13 mouse cellular contexts compared by ENCODE assay signal in the genomic region with DNA sequence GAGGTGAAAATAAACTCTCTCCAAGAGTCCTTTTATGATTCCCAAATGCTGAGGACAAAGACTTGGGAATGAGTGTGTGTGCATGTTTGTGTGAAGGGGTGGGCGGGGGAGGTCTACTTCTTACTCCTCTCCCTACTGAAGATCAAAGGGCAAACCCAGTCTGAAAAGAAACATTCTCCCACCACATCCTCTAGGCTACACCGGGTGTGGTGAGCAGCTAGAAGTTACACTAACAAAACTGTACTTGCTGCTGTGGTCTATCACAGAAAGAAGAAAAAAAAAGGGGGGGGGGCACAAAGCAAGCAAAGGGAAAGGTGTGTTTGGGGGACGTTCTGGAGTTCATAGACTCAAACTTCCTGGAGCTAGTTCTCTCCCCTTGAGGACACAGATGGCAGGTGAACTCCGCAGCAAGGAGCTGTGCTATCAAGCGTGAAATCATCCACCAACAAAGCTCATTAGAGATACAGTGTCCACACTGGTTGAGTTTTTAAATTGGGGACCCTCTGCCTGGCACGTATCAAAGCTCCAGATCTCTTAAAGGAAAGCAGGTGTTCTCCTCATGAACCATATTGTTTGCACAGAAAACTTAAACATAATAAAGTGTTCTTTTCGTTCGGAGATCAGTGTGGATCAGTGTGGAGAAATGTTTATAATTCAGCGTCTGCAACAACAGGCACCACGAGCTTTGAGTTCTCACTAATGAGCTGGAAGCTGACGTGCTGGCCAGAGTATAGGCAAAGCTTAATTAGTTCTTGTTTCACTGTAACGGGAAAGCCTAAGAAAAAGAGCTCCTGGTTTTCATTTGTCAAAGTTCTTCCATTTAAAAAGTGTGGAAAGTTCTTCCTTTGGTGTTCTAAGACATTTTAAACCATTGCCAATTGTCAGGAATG.
DNase-seq lines count a peak whose midpoint lies in the region; ATAC-seq and TF ChIP-seq lines count a peak whose summit lies in the region.
"Had no signal": no experiment of that assay in that cellular context is flagged by ENCODE, and none has a peak within 500 bp of the region (broad histone marks: within the 10 kb centered on the region; RNA-seq: fewer than 3 reads in every experiment).

No protein-coding gene starts in this region.

- no peak overlapping the region for H3K27ac ChIP-seq in thymus, adult 2 months (ENCODE audit: control insufficient read depth, insufficient read depth, low read length)
- no peak overlapping the region for H3K27ac ChIP-seq in hindbrain, embryonic 13.5 days
- no peak overlapping the region for H3K27ac ChIP-seq in heart, adult 2 months
- no peak overlapping the region for H3K27ac ChIP-seq in intestine, embryonic 15.5 days
- H3K27ac ChIP-seq: heart, embryonic 13.5 days had no signal

- H3K36me3 ChIP-seq in thymus, adult 2 months (ENCODE audit: control insufficient read depth, insufficient read depth, low read length): no peaks in the 10 kb centered on the region
- no peaks in the 10 kb centered on the region for H3K36me3 ChIP-seq in hindbrain, embryonic 13.5 days
- no peaks in the 10 kb centered on the region for H3K36me3 ChIP-seq in heart, adult 2 months (ENCODE audit: control insufficient read depth, insufficient read depth, low read length)
- no peaks in the 10 kb centered on the region for H3K36me3 ChIP-seq in intestine, embryonic 15.5 days
- H3K36me3 ChIP-seq: heart, embryonic 13.5 days had no signal

- no peaks in the 10 kb centered on the region for H3K79me2 ChIP-seq in heart, adult 2 months (replicated peaks; ENCODE audit: control insufficient read depth, insufficient read depth, low read length)

- no peak for TF ChIP-seq EP300 in heart, adult 2 months (IDR thresholded peaks at IDR 0.05; ENCODE audit: insufficient read depth, low read depth, low read length)

- no peak for TF ChIP-seq POLR2A in thymus, adult 2 months (IDR thresholded peaks at IDR 0.05; ENCODE audit: control insufficient read depth, extremely low read depth, insufficient read depth, low read length, poor library complexity)
- TF ChIP-seq POLR2A in heart, adult 2 months (IDR thresholded peaks at IDR 0.05; ENCODE audit: insufficient read depth, low read depth, low read length): no peak

- H3K27me3 ChIP-seq in thymus, adult 2 months (ENCODE audit: control insufficient read depth, insufficient read depth, low read length): no peaks in the 10 kb centered on the region
- no peaks in the 10 kb centered on the region for H3K27me3 ChIP-seq in hindbrain, embryonic 13.5 days
- no peaks in the 10 kb centered on the region for H3K27me3 ChIP-seq in heart, adult 2 months (ENCODE audit: control insufficient read depth, insufficient read depth, low read length)
- no peaks in the 10 kb centered on the region for H3K27me3 ChIP-seq in intestine, embryonic 15.5 days (replicated peaks)
- H3K27me3 ChIP-seq: heart, embryonic 13.5 days; megakaryocyte, embryonic 14.5 days had no signal

- no peak overlapping the region for H3K4me3 ChIP-seq in thymus, adult 2 months (ENCODE audit: control insufficient read depth, insufficient read depth, low read length)
- no peak overlapping the region for H3K4me3 ChIP-seq in hindbrain, embryonic 13.5 days
- H3K4me3 ChIP-seq in heart, adult 2 months: no peak overlapping the region
- H3K4me3 ChIP-seq in intestine, embryonic 15.5 days (replicated peaks): no peak overlapping the region
- H3K4me3 ChIP-seq: heart, embryonic 13.5 days; megakaryocyte, embryonic 14.5 days had no signal

- intact Hi-C loops in heart, adult 2 months (cut with DNase I): no loop called here

- peak; percentile 3 for DNase-seq in embryo, embryonic 11 days
- no peak for DNase-seq in embryo, embryonic 9.5 days (ENCODE audit: extremely low spot score)
- DNase-seq in thymus, adult 2 months: peak; percentile 1
- no peak for DNase-seq in thymus, postnatal 36 days
- peak; percentile 7 for DNase-seq in thymus, postnatal 25 days
- DNase-seq in heart, adult 2 months: no peak
- DNase-seq: cerebellum, adult 9-10 months; left cerebral cortex, postnatal 4 days; lung, adult 18-20 months had no signal

- 43% methylated on average over 12 of the region's 12 CpGs for WGBS in thymus, adult 2 months
- WGBS in hindbrain, embryonic 13.5 days: 48% methylated on average over 12 of the region's 12 CpGs
- WGBS in heart, adult 2 months: 70% methylated on average over 12 of the region's 12 CpGs
- WGBS in intestine, embryonic 15.5 days: 36% methylated on average over 12 of the region's 12 CpGs

- H3K4me2 ChIP-seq in hindbrain, embryonic 13.5 days: peak overlapping the region; percentile 6; the same call in 1 of the 2 replicates
- H3K4me2 ChIP-seq in intestine, embryonic 15.5 days (replicated peaks): no peak overlapping the region
- H3K4me2 ChIP-seq: heart, embryonic 13.5 days had no signal

- no peak overlapping the region for H3K9ac ChIP-seq in hindbrain, embryonic 13.5 days
- no peak overlapping the region for H3K9ac ChIP-seq in heart, adult 2 months (ENCODE audit: low read depth, low read length)
- no peak overlapping the region for H3K9ac ChIP-seq in intestine, embryonic 15.5 days
- H3K9ac ChIP-seq: heart, embryonic 13.5 days had no signal

- peak; percentile 54; the same call in 1 of the 2 replicates for ATAC-seq in hindbrain, embryonic 13.5 days (ENCODE audit: low FRiP score)
- ATAC-seq in intestine, embryonic 15.5 days: no peak

- TF ChIP-seq CTCF in thymus, adult 2 months (IDR thresholded peaks at IDR 0.05; ENCODE audit: borderline replicate concordance, control insufficient read depth, extremely low read depth, insufficient read depth, low read length, poor library complexity): no peak
- TF ChIP-seq CTCF in heart, adult 2 months (IDR thresholded peaks at IDR 0.05): no peak

- no peaks in the 10 kb centered on the region for H3K9me3 ChIP-seq in hindbrain, embryonic 13.5 days
- H3K9me3 ChIP-seq in intestine, embryonic 15.5 days: no peaks in the 10 kb centered on the region
- H3K9me3 ChIP-seq: heart, embryonic 13.5 days; megakaryocyte, embryonic 14.5 days had no signal

- peaks cover 2% of the 10 kb centered on the region; the same call in 1 of the 2 replicates for H3K4me1 ChIP-seq in thymus, adult 2 months (replicated peaks; ENCODE audit: control insufficient read depth, insufficient read depth, low read length)
- H3K4me1 ChIP-seq in hindbrain, embryonic 13.5 days (replicated peaks): no peaks in the 10 kb centered on the region
- H3K4me1 ChIP-seq in heart, adult 2 months (ENCODE audit: control insufficient read depth, insufficient read depth, low read length): no peaks in the 10 kb centered on the region
- no peaks in the 10 kb centered on the region for H3K4me1 ChIP-seq in intestine, embryonic 15.5 days (replicated peaks)
- H3K4me1 ChIP-seq: heart, embryonic 13.5 days; megakaryocyte, embryonic 14.5 days had no signal

Comparison
In these comparisons a context has a peak if more than half of its experiments do, and no peak if none do; other contexts are left out.
1. DNase-seq: peak in embryo, embryonic 11 days (single experiment), thymus, adult 2 months (single experiment) and thymus, postnatal 25 days (single experiment); none in embryo, embryonic 9.5 days (single experiment), thymus, postnatal 36 days (0 of 2) and heart, adult 2 months (0 of 2).